Mouse (Mus musculus) liver, embryonic 14.5 days (tissue): ENCODE results near the gene Pcnx4.

Source experiments
- CTCF ChIP-seq: IDR thresholded peaks from 2 replicates; pipeline ENCODE4 v1.5.1; 2016; ENCODE audit warnings: antibody characterized with exemption, low read depth, control low read depth
- EP300 ChIP-seq: IDR thresholded peaks from 2 replicates; pipeline ENCODE4 v1.6.1; 2016; ENCODE audit warnings: antibody characterized with exemption, low read depth

GRCm38 (mm10) chr12:72520645-72521044, 15.5 kb upstream of the Pcnx4 start:
- TF ChIP-seq CTCF (peak; percentile 86), EP300 (no peak)
